Mouse (Mus musculus): ENCODE results near the gene Gm47996.
"Not testable (repeated sequence)": the region's sequence is repeated elsewhere in the genome, so short reads cannot be mapped to it uniquely, and the experiment has no call there.

DNA sequence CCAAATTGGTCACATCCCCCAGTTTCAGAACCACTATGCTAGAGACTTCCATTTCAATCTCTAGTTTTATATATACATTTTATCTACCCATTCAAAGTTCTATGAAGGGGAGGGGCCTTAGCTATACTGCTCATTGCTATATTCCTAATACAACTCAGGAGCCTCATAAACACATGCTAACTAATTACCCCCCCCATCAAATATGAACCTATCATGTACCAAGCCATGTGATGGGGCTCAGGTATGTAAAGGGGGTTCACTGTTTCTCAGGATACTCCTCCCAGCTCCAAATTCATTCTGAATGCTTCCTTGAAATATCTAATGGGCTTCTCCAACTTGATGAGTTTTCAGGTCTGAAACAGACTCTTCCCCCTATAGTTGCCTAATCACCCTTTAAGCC lies 9.3 kb upstream of the Gm47996 start:
- not testable (repeated sequence) for TF ChIP-seq EP300, CTCF (IDR thresholded peaks at IDR 0.05)

All from lung, postnatal 0 days (tissue).